Mouse (Mus musculus): ENCODE results near the gene Adgrl1. TPM values are rescaled to one million over a fixed set of nuclear protein-coding genes. Genes with fewer than 3 reads are reported as not detected.

Gene Adgrl1
- total RNA-seq (2021), result 100 to 1,000 TPM; 306 to 309 TPM
- long read RNA-seq, full-length matches to known transcripts, result 4 of 95 reads
- long read RNA-seq, partial matches to known transcripts, result 62 of 95 reads
- long read RNA-seq, other reads (novel, unspliced or antisense), result 29 of 95 reads

- DNase-seq (ENCODE audit: low spot score in 2 of 2), result peak; percentile 95 to 96
Measured at GRCm38 (mm10) chr8:83899363-83900252, at the start of gene Adgrl1. Adgrl1 (plus strand) TSS chr8:83900105.

- DNase-seq (ENCODE audit: low spot score in 2 of 2), result no peak
Measured at GRCm38 (mm10) chr8:83852329-83852728, 47.6 kb upstream of the Adgrl1 start.

- DNase-seq (ENCODE audit: low spot score in 2 of 2), result no peak
Measured at GRCm38 (mm10) chr8:83853323-83854050, 46.4 kb upstream of the Adgrl1 start.

- no peak for DNase-seq (ENCODE audit: low spot score in 2 of 2)
Measured at GRCm38 (mm10) chr8:83856486-83857065, 43.3 kb upstream of the Adgrl1 start.

- no peak for DNase-seq (ENCODE audit: low spot score in 2 of 2)
Measured at GRCm38 (mm10) chr8:83862439-83863268, 37.3 kb upstream of the Adgrl1 start.

GRCm38 (mm10) chr8:83874881-83875655 is 24.8 kb upstream of the Adgrl1 start:
- peak in 1 of 2 experiments; percentile 70 for DNase-seq (ENCODE audit: low spot score in 2 of 2)

GRCm38 (mm10) chr8:83875656-83876040 is 24.3 kb upstream of the Adgrl1 start:
- DNase-seq (ENCODE audit: low spot score in 2 of 2), result peak in 1 of 2 experiments; percentile 19

- DNase-seq (ENCODE audit: low spot score in 2 of 2), result no peak
Measured at GRCm38 (mm10) chr8:83876080-83876837, 23.6 kb upstream of the Adgrl1 start.

GRCm38 (mm10) chr8:83876838-83877223 is 23.1 kb upstream of the Adgrl1 start:
- no peak for DNase-seq (ENCODE audit: low spot score in 2 of 2)

GRCm38 (mm10) chr8:83888409-83888808 is 11.5 kb upstream of the Adgrl1 start:
- peak in 1 of 2 experiments; percentile 70 for DNase-seq (ENCODE audit: low spot score in 2 of 2)

GRCm38 (mm10) chr8:83892061-83892460 is 7.8 kb upstream of the Adgrl1 start:
- DNase-seq (ENCODE audit: low spot score in 2 of 2), result peak in 1 of 2 experiments; percentile 3

GRCm38 (mm10) chr8:83893915-83894314 is 6.0 kb upstream of the Adgrl1 start:
- peak; percentile 69 to 88 for DNase-seq (ENCODE audit: low spot score in 2 of 2)

GRCm38 (mm10) chr8:83895894-83896293 is 4.0 kb upstream of the Adgrl1 start:
- DNase-seq (ENCODE audit: low spot score in 2 of 2), result peak in 1 of 2 experiments; percentile 65

- DNase-seq (ENCODE audit: low spot score in 2 of 2), result no peak
Measured at GRCm38 (mm10) chr8:83896461-83896860, 3.4 kb upstream of the Adgrl1 start.

- peak; percentile 64 to 69 for DNase-seq (ENCODE audit: low spot score in 2 of 2)
Measured at GRCm38 (mm10) chr8:83897211-83897610, 2.7 kb upstream of the Adgrl1 start.

- DNase-seq (ENCODE audit: low spot score in 2 of 2), result peak in 1 of 2 experiments; percentile 42
Measured at GRCm38 (mm10) chr8:83898456-83898855, 1.4 kb upstream of the Adgrl1 start.

- peak; percentile 53 to 81 for DNase-seq (ENCODE audit: low spot score in 2 of 2)
Measured at GRCm38 (mm10) chr8:83898985-83899362, 931 bp upstream of the Adgrl1 start.

GRCm38 (mm10) chr8:83900266-83900956 is 506 bp downstream of the Adgrl1 start:
- DNase-seq (ENCODE audit: low spot score in 2 of 2), result no peak

GRCm38 (mm10) chr8:83900957-83901270 is 1.0 kb downstream of the Adgrl1 start:
- peak; percentile 78 to 85 for DNase-seq (ENCODE audit: low spot score in 2 of 2)

Measured in layer of hippocampus, adult 18-20 months (tissue).